Mouse (Mus musculus): ENCODE measurements around the gene Iah1. TPM values are rescaled to one million over a fixed set of nuclear protein-coding genes. Genes with fewer than 3 reads are reported as not detected.

The Iah1 gene
- polyA plus RNA-seq, 1 experiment from 2014 or later: 40.2 TPM

GRCm38 (mm10) chr12:21373100-21373819, 57.1 kb downstream of the Iah1 start, which contains the start of gene Adam17:
TSS of gene Adam17 (minus strand) at chr12:21373632.
- WGBS: under 1% methylated on average over 55 of the region's 55 CpGs
- H3K9me3 ChIP-seq (ENCODE audit: control insufficient read depth, low read length): no peaks in the 10 kb centered on the region
- H3K4me1 ChIP-seq (replicated peaks; ENCODE audit: control insufficient read depth, insufficient read depth, low read length): peaks cover 8% of the 10 kb centered on the region
- H3K27me3 ChIP-seq (replicated peaks; ENCODE audit: control insufficient read depth, insufficient read depth, low read length): no peaks in the 10 kb centered on the region
- peak; percentile 99 for ATAC-seq
- peak within 1 kb of the TSS; percentile 91 for H3K9ac ChIP-seq (replicated peaks; ENCODE audit: low read depth, low read length)
- H3K4me3 ChIP-seq (replicated peaks; ENCODE audit: low read length): peak within 1 kb of the TSS; percentile 80
- peak within 1 kb of the TSS; percentile 93 for H3K27ac ChIP-seq (ENCODE audit: low read length)
- H3K36me3 ChIP-seq (ENCODE audit: control insufficient read depth, insufficient read depth): no peaks in the 10 kb centered on the region
- peak within 1 kb of the TSS; percentile 86 for H3K4me2 ChIP-seq (ENCODE audit: low read length)

Other genes with a start within 250 kb of the Iah1 start
- gene Cpsf3, start 31.0 kb upstream of the Iah1 start, polyA plus RNA-seq (2015; fragmentation: Nextera tagmentation; extraction: Ambion mirVana): 117 and 124 TPM in 2 replicates
- 43.2 and 43.5 TPM in 2 replicates for gene Itgb1bp1, start 30.1 kb upstream of the Iah1 start, polyA plus RNA-seq (2015; fragmentation: Nextera tagmentation; extraction: Ambion mirVana)
- gene Adam17, start 57.2 kb downstream of the Iah1 start, polyA plus RNA-seq (2015; fragmentation: Nextera tagmentation; extraction: Ambion mirVana): 18.0 and 23.2 TPM in 2 replicates
- 1,089 and 1,150 TPM in 2 replicates for gene Ywhaq, start 101.2 kb downstream of the Iah1 start, polyA plus RNA-seq (2015; fragmentation: Nextera tagmentation; extraction: Ambion mirVana)

Measured in forebrain, embryonic 16.5 days (tissue).